Mouse (Mus musculus) MEL (cell line): ENCODE results near the gene Arhgef25.

ENCODE experiments used
- CTCF ChIP-seq, 3 experiments: IDR thresholded peaks in 2 of 3; conservative IDR thresholded peaks in 1 of 3; 2 replicates each; pipeline ENCODE4 v1.5.1; 2011 to 2012; ENCODE audit warnings: low read length in 3 of 3, low read depth in 2 of 3, mild to moderate bottlenecking in 2 of 3, improper control_type of control experiment in 1 of 3, inconsistent platforms in 1 of 3, mixed read lengths in 1 of 3, moderate library complexity in 1 of 3; ENCODE audit not compliant: control insufficient read depth in 1 of 3, insufficient read depth in 1 of 3, poor library complexity in 1 of 3, severe bottlenecking in 1 of 3
- E2F4 ChIP-seq: IDR thresholded peaks from 2 replicates; pipeline ENCODE4 v1.6.1; 2011; ENCODE audit warnings: low read depth, low read length, improper control_type of control experiment, borderline replicate concordance
- EP300 ChIP-seq, 2 experiments: IDR thresholded peaks; 2 replicates each; pipeline ENCODE4 v1.6.1; 2011; ENCODE audit warnings: improper control_type of control experiment in 2 of 2, low read length in 2 of 2, low read depth in 1 of 2, mild to moderate bottlenecking in 1 of 2
- GABPA ChIP-seq: IDR thresholded peaks from 2 replicates; pipeline ENCODE4 v1.6.1; 2012; ENCODE audit warnings: low read depth, mild to moderate bottlenecking, inconsistent platforms, low read length, improper control_type of control experiment, moderate library complexity
- JUND ChIP-seq: IDR thresholded peaks from 2 replicates; pipeline ENCODE4 v1.6.1; 2011; ENCODE audit warnings: low read depth, mild to moderate bottlenecking, improper control_type of control experiment, low read length
- KAT2A ChIP-seq: conservative IDR thresholded peaks from 2 replicates; pipeline ENCODE4 v1.6.1; 2012; ENCODE audit warnings: low read depth, low read length, improper control_type of control experiment, inconsistent platforms
- MAZ ChIP-seq: IDR thresholded peaks from 2 replicates; pipeline ENCODE4 v1.6.1; 2012; ENCODE audit warnings: low read depth, mild to moderate bottlenecking, inconsistent platforms, low read length, improper control_type of control experiment
- NRF1 ChIP-seq: IDR thresholded peaks from 2 replicates; pipeline ENCODE4 v1.6.1; 2014; ENCODE audit warnings: low read depth, mild to moderate bottlenecking, inconsistent platforms, low read length, improper control_type of control experiment, moderate library complexity; ENCODE audit not compliant: poor library complexity, insufficient read depth, severe bottlenecking
- POLR2A ChIP-seq, 2 experiments: IDR thresholded peaks; 2 replicates each; pipeline ENCODE4 v1.6.1; 2011 to 2012; ENCODE audit warnings: low read length in 2 of 2, mild to moderate bottlenecking in 2 of 2, control low read depth in 1 of 2, improper control_type of control experiment in 1 of 2, low read depth in 1 of 2, moderate library complexity in 1 of 2; ENCODE audit not compliant: control insufficient read depth in 1 of 2, insufficient read depth in 1 of 2, poor library complexity in 1 of 2
- TCF12 ChIP-seq: IDR thresholded peaks from 2 replicates; pipeline ENCODE4 v1.6.1; 2014; ENCODE audit warnings: low read depth, mild to moderate bottlenecking, inconsistent platforms, low read length, improper control_type of control experiment, moderate library complexity

DNA sequence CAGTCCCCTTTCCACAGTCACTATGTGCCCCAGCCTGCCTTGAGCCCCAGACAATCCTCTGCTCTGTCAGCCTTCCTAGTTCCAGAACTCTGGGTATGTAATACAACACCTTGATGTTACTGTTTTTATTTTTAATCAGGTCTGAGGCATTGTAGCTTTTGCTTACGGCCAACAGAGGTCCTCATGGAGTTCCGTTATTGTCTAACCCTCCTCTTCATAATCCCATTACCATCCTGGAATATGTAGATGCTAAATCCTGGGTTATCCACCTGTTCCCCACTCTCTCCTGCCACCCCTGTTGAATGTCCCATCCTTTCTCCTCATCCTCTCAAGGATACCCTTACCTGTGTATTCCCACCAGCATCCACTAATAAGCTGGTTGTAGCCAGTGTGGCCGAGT, 13.7 kb downstream of the Arhgef25 start:
- peak in 1 of 3 experiments; percentile 26; a peak in 2 of 6 replicates for TF ChIP-seq CTCF (IDR thresholded peaks at IDR 0.05 in 2 of 3, conservative IDR thresholded peaks at IDR 0.05 in 1 of 3; ENCODE audit: control insufficient read depth in 1 of 3, insufficient read depth in 1 of 3, low read depth in 2 of 3, low read length in 3 of 3, poor library complexity in 1 of 3, severe bottlenecking in 1 of 3)
- TF ChIP-seq GABPA = no peak
- no peak for TF ChIP-seq MAZ
- no peak for TF ChIP-seq KAT2A
- no peak for TF ChIP-seq E2F4
- TF ChIP-seq JUND = no peak
- no peak for TF ChIP-seq NRF1
- no peak for TF ChIP-seq EP300 (IDR thresholded peaks at IDR 0.05; ENCODE audit: low read depth in 1 of 2, low read length in 2 of 2)
- TF ChIP-seq TCF12 = no peak
- no peak for TF ChIP-seq POLR2A (IDR thresholded peaks at IDR 0.05; ENCODE audit: control insufficient read depth in 1 of 2, insufficient read depth in 1 of 2, low read depth in 1 of 2, low read length in 2 of 2, poor library complexity in 1 of 2)
